Mouse (Mus musculus): ENCODE data around the gene Socs7.

Gene Socs7

DNA sequence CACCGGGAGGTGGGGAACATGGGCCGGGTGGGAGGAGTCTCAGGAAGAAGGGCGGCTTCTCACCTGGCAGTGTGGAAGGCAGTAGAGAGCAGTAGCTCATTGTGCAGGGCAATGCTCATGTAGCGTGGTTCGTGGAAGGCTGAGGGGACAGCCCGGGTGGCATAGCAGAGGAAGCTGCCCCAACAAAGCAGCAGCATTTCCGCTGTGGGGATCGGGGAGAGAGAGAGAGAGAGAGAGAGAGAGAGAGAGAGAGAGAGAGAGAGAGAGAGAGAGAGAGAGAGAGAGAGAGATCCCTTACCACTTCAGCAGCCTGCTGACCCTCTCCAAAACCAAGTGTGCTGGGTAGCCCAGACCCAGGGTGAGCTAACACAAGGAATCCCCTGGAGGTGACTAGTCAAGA is 19.2 kb upstream of the Socs7 start:
- DNase-seq (ENCODE audit: low read depth), result no peak

DNA sequence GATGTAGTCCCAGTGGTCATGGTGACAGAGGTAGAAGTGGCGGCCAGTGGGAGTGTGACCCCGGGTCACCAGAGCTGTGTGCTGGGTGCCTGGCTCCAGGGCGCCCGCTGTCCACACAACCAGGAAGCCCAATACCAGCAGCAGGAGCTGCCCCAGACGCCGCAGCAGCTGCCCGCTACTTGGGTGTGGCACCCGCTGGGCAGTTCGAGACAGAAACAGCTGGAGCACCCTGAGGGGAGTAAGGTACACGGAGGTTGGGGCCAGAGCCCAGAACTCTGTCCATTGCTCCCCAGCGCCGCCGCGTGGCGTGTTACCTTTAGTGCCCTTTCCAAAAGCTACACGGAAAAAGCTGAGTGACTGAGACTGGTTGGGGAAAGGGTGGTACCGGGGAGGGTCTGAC is 18.7 kb upstream of the Socs7 start:
- DNase-seq (ENCODE audit: low read depth), result no peak

DNA sequence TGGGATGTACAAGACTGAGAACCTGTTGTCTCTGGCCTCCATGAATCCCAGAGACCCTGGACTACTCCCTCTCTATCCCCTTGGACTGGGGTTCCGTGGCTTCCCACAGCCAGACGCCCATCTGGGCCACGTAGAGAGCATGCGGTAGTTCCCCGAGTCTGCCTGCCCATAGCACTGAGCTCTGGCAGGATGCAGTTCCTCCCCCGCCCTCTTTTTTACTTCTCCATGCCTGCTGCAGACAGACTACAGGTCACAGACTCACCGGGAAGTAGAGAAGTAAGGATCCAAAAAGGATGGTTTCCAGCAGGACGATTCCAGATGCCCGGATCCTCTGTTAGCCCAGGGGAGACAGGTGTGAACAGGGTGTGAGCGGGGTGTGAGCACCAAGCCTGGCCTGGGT is 16.9 kb upstream of the Socs7 start:
- DNase-seq (ENCODE audit: low read depth), result no peak

DNA sequence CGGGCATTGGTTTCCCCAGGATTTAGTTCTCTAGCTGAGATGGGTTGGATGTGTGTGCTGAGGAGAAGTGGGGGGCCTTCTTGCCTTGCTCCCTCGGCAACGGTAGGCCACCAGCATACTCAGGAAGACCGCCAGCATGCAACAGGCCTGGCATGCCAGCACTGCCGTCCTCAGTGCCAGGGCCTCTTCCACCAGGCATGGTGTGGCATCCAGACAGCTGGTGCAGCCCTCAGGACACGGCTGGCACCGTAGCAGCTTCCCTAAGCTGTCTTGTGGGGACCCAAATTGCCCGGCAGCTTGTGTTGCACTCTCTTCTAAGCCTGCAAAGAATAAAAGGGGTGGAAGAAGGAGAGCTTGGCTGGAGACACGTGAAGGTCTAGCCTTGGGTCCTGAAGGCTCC is 16.0 kb upstream of the Socs7 start:
- no peak for DNase-seq (ENCODE audit: low read depth)

DNA sequence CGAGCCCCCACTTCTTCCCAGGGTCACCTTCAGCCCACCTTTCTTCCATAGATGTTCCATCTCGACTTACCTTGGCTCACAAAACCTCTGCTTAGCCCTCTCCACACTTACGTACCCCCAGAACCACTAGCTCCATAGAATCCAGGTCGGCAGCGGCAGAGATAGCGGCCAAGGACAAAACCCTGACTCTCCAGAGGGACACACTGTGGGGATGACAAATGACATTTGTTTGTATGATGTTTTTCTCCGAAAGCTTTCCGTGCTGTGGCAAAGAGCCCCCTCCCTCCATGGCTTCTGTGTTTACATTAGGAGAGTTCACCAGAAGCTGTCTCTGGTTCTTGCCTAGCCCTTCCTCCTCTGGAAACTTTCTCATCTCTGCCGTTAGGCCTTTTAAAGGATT is 15.1 kb upstream of the Socs7 start:
- no peak for DNase-seq (ENCODE audit: low read depth)

DNA sequence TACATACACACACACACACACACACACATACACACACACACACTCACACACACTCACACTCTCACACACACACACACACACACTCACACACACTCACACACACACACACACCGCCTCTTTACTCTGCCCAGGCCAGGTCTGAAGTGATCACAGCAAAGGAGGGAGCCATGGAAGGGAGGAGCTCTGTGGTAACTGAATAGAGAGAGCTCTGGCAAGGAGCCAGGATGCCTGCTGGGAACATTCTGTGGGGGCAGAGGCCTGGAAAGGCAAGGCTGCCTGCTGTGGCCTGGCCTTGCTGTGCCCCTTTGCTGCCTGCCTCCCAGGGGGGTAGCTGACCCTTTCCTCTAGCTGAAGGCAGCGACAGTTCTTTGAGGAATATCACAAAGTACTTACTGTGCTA is 12.3 kb upstream of the Socs7 start:
- DNase-seq (ENCODE audit: low read depth), result peak; percentile 50

DNA sequence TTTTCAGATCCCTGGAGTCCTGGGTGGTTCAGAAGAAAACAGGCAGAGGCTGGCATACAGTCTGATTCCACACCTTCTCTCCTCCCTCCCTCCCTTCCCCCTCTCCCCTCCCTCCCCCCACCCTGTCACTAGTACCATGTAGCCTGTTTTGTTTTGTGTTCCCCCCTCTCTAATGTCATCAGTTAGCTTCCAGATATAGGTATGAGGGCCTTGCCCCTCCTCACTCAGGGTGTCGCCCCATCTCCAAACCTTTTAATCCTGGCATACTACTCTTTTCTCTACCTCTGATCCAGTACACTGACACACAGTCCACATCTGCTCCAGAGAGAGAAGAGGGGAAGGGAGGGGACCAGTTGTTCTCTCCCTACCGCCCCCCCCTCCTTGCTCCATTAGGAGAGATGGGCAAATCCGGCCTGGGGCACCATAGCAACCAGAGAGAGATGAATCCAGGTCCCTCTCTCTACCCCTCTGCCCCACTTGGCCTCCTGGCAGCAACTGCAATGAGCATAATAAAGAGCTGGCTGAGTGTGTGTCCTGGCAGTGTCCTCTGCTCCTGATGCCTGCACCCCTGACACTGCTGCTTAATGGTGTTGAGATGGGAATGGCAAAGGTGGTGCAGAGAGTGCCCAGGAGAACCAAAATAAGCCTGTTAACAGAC is 10.2 kb upstream of the Socs7 start, which contains the start of gene Gpr179:
Gpr179 (minus strand) TSS at position 51 of the 658 bp plus-strand sequence.
- DNase-seq (ENCODE audit: low read depth), result no peak

DNA sequence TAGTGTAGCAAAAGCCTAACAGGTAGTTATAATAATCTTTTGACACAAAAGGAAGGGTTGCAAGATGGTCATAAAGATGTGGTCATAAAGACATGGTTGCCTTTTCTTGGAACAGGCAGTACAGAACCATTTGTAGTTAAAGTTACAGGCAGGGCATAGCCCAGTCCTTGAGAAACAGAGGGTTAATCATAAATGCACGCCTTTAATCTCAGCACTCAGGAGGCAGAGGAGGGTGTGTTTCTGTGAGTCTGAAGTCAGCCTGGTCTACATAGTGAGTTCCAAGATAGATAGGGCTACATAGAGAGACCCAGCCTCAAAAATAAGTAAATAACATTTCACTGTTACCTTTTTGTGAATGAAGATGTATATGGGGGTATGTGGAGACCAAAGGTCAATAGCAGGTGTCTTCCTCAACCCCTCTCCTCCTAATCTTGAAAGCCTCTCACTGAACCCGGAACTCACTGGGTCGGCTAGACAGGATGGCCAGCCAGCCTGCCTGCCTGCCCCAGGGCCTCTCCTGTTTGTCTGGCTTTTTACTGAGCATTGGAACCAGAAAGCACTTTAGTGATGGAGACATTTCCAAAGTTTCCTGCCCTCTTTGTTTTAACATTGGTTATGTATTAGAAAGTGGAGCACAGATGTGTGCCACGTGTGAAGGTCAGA is 9.3 kb upstream of the Socs7 start:
- no peak for DNase-seq (ENCODE audit: low read depth)

DNA sequence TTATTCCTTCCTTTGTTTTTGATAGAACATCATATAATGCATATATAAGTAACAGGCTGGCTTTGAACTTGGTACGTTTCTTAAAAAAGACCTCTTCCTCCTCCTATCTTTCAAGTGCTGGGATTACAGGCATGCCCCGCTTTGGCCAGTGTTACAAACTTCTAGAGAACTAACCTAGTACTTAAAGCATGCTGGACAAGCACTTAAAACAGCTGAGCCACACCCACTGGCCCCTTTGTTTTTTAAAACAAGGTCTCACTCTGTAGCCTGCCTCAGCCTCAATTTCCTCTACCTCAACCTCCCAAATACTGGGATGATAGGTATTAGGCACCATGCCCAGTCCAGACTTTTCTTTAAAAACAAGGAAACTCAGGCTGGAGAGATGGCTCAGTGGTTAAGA is 7.7 kb upstream of the Socs7 start:
- DNase-seq (ENCODE audit: low read depth), result no peak

DNA sequence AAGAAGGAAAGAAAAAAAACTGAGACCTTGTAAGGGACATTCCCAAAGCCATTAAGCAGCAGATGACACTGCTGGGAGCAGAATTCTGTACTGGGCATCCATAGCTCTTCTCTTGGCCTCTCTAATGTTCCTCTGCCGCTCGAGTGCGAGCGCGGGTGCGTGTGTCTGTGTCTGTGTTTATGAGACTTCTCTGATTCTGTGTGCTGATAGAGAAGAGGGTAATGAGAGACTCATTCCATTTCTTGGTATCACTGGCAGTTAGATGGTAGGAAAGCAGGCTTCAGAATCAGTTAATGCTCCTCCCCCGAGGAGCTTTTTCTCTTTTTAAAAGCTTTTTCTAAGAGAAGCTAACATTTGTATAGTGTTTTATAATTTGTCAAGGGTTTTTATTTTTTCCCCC is 7.1 kb upstream of the Socs7 start:
- DNase-seq (ENCODE audit: low read depth), result no peak

DNA sequence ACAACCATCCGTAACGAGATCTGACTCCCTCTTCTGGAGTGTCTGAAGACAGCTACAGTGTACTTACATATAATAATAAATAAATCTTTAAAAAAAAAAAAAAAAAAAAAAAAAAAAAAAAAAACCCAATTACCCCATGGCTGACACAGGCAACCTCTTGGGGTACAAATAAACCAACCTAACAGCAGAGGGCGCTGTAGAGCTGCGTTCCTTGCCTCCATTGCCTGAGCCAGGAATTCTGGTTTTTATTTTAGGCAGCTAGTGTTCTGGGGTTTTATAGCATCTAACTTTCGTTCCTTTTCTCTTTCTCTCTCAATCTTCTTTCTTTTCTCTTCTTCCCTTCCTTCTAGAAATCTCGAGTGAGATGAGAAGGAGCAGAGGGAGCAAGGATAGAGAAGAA is 4.7 kb upstream of the Socs7 start:
- peak; percentile 83 for DNase-seq (ENCODE audit: low read depth)

DNA sequence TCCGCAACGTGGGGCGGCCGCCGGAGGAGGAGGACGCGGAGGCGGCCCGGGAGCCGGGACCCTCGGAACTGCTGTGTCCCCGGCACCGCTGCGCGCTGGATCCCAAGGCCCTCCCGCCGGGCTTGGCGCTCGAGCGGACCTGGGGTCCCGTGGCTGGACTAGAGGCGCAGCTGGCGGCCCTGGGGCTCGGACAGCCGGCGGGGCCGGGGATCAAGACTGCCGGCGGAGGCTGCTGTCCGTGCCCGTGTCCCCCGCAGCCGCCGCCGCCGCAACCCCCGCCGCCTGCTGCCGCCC is 245 bp downstream of the Socs7 start:
- DNase-seq (ENCODE audit: low read depth), result no peak

DNA sequence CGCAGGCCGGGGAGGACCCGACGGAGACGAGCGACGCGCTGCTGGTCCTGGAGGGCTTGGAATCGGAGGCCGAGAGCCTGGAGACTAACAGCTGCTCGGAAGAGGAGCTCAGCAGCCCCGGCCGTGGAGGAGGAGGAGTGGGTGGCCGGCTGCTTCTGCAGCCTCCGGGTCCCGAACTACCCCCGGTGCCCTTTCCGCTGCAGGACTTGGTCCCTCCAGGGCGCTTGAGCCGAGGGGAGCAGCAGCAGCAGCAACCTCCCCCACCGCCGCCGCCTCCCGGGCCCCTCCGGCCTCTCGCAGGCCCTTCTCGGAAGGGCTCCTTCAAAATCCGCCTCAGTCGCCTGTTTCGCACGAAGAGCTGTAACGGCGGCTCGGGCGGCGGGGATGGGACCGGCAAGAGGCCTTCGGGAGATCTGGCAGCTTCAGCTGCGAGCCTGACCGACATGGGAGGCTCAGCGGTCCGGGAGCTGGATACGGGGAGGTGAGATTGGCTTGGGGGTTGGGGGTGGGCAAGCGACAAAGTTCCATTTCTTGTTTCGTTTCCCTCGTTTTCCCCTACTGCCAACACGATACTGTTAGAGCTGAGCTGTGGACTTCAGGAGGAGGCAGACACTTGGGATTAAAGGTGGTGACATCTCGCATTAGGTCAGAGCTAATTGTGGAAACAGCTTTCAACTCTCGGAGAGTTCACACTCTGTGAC is 742 bp downstream of the Socs7 start:
- DNase-seq (ENCODE audit: low read depth), result peak; percentile 53

DNA sequence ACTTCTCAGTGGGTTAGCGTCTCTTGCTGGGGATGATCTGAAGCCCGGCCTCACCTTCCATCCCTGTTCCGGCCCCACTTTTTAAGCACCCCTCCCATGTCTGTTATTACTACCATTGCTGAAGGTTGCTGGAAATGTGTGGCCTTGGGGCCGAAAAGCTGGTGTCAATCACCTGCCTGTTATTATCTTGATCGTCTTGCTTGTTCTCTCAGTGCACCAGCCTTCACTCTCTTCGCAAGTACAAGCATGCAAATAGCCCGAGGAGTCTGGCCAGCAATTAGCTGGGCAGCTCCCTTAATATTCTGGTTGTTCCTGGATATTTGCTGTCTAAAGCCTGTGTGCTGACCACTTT is 1.3 kb downstream of the Socs7 start:
- no peak for DNase-seq (ENCODE audit: low read depth)

DNA sequence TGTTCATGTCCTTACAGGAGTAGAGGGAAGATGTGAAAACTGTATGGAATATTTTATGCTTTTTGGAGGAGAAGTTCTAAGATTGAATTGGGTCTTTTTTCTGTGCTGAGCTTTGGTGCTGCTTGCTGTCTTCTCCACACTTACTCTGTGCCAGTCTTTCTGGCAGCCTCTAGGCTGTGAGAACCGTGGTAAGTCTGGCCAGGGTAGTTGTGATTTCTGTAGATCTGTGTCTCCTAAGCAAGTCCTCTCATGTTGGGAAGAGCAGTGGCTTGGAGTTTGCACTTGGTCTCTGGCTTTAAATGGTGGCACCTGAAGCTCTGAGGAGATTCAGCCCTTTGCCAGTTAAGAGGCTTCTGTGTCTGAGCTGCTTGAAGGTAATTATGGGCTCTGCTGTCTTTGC is 3.2 kb downstream of the Socs7 start:
- no peak for DNase-seq (ENCODE audit: low read depth)

DNA sequence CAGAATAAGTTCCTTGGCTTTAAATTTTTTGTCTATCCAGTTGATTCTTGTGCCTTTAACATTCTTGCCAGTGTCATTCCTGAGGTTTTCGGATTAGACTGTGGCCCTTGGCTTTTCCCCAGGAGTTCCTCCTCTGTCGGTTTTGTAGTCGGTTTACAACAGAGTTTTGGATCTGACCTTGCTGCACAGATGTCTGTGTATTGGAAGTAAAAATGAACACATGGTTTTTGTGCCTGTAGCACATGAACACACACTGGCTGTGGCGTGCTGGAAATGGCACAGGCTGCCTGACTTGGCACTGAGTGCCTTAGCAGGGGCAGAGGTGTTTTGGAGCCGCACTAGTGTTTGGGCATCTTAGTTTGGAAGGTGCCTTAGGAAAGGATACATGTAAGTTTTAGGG is 6.2 kb downstream of the Socs7 start:
- DNase-seq (ENCODE audit: low read depth), result no peak

DNA sequence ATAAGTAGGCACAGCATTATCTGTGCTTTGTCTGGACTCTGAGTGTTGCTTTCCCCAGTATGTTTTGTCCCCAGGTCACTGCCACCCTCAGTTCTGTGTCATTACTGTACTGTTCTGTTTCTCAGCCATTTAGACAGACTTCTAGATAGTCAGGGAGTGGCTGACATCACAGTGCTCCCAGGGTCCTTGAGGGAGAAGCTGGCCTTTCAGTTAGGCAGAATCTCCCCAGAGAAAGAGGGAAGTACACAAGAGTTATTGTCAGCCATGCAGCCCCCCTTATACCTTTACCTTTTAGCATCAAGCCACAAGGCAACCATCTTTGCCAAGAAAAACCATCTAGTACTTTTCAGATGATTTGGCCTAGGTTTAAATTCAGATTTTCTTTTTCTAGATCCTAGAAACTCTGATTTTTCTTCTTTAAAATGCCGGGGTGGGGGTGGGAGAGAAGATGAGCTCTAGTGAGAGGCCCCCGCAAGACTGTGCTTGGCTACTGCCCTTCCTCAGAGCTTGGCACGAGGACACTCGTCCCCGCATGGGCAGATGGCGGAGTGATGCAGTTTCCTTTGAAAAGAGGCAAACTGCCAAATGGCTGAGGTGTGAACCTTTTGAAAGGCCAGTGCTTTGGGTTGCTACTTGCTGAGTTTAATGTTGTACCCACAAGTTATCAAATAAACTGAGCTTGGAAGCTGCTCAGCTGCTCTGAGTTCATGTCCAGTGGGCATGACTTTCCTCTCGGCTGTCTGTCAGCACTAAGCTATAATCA is 8.2 kb downstream of the Socs7 start:
- peak; percentile 17 for DNase-seq (ENCODE audit: low read depth)

DNA sequence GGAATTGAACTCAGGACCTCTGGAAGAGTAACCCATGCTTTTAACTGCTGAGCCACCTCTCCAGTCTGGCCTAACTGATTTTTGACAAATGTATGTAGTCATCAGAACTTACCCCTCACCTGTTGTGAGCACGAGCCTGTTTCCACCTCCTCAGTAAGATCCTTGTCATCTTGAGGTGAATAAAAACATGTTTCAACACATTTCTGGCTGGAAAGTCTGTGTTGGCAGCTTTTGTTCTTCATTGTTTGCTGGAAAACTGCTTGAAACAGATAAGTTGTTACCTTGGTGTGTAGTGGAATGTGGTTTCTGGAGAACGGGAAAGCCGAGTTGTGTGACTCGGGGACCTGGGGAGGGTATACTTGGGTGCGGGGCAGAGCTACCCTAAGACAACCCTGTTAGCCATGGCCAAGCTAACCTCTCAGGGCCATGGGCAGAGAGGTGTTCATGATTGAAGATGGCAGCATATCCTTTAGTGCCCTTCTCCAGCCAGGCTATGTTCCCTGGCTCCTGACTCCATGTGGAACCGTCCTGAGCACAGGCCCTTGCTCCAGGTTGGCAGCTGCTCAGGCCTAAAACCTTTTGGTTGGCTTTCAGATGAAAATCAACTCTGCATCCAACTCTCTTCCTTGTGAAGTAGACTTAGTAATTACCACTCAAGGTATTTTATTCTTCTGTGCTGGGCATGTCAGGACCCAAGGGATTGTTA is 10.0 kb downstream of the Socs7 start:
- no peak for DNase-seq (ENCODE audit: low read depth)

DNA sequence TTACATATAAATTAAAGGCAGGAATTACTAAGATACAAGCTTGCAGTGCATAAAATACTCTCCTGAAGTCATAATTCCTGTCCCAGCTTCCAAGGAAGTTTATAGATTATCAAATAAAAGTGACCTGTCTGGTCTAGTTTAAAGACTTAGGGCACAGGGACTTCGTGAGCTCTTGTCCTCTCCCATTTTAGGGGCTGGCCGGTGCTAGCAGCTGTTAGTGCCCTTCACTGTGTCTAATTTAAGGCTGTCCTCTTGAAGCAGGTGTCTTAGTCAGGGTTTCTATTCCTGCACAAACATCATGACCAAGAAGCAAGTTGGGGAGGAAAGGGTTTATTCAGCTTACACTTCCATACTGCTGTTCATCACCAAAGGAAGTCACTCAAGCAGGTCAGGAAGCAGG is 11.1 kb downstream of the Socs7 start:
- no peak for DNase-seq (ENCODE audit: low read depth)

DNA sequence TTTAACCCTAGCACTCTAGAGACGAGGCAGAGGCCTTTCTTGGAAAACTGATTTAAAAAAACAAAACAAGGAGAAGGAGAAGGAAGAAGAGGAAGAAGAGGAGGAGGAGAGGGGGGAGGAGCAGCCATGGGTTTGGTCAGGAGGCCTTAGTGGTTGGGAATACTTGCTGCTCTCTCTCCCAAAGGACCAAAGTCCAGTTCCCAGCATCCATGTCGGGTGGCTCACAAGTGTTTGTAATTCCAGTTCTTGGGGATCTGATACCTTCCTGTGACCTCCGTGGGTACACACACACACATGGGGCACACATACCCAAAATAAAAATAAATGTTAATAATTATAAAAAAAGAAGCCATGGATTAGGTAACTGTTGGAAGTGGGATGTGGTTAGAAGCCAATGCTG is 17.7 kb downstream of the Socs7 start:
- no peak for DNase-seq (ENCODE audit: low read depth)

DNA sequence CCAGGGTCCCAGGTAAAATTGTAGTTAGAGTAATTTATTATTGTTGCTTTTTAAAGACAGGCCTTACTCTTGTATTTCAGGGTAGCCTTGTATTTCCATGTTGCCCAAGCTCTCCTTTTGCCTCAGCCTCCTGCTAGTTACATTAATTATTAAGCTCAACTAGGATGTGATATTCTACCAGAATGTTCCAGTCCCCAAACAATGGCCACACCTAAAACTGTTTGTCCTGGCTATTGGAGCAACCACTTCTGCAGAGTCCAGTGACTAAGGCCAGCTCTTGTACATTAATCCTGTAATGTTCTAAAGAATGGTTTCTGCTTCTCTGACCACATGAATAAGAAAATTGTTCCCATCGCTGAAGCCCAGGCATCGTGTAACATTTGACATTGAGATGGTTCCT is 20.7 kb downstream of the Socs7 start:
- DNase-seq (ENCODE audit: low read depth), result no peak

DNA sequence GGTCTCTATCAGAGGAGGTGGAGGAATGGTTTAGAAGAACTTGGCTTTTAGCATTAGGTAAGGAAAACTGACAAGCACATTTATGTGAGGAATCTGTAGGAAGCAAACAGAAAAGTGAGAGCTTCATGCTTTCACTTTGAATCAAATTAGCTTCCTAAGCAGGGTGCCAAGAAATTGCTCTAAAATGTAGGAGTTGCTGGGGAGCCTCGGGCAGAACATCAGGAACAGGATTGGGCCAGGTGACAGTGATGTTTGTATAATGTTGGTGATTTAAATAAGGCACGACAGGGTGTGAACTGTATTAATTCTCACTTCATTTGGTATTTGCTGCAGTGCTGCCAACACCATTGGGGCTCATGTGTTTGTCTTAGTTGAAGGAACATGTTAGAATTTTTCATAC is 21.4 kb downstream of the Socs7 start:
- DNase-seq (ENCODE audit: low read depth), result no peak

DNA sequence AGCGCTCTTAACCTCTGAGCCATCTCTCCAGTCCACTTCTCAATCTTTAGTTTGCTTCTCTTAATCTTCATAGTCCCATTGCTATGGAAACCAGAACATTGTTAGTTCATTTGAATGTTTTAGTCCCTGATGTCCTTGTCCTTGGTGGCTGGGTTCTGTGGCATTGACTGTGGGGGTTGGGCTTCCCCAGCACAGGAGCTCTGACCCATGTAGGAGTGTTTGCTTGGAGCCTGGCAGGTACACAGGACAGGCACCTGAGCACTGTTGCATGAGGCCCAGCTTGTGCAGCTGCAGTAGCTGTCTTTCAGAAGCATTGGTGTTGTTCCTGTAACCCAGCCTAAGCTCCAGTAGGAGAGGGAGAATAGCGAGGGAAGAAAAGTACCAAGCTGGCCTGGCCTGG is 25.5 kb downstream of the Socs7 start:
- DNase-seq (ENCODE audit: low read depth), result no peak
